Mouse (Mus musculus): ENCODE results near the gene Htr1b. TPM values are rescaled to one million over a fixed set of nuclear protein-coding genes. Genes with fewer than 3 reads are reported as not detected.

The Htr1b gene
- total RNA-seq (2021): 10 to 100 TPM in 1 of 2 experiments, 1 to 10 TPM in 1; 9.9 to 12.6 TPM

DNA sequence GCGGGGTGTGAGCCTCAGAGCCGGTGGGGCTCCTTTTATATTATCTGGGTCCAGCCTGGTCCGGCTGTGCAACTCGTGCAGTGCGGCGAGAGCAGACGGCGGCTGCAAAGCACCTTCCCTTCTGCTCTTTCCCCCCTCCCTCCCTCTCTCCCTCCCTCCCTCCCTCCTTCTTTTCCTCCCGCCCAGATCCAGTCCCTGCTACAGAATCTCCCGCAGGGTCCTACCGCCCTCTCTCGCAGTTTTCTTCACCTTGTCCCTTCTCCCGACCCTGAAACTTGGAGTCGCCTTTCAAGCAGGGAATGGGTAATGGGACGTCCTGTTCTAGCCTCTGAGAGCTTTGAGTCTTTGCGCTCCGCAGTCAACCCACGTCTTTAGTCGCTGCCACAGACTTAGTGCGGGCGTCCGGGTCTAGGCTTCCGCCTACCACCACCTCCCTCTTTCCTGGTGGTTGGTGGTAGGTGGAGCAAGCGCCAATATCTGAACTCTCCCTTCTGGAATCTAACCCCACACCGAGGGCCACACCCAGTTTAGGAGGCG lies at the start of gene Htr1b:
TSS of gene Htr1b (minus strand) at position 392 of the 537 bp plus-strand sequence.
- peak in 1 of 2 experiments; percentile 24 for DNase-seq (ENCODE audit: extremely low spot score in 1 of 2, low spot score in 1 of 2)

DNA sequence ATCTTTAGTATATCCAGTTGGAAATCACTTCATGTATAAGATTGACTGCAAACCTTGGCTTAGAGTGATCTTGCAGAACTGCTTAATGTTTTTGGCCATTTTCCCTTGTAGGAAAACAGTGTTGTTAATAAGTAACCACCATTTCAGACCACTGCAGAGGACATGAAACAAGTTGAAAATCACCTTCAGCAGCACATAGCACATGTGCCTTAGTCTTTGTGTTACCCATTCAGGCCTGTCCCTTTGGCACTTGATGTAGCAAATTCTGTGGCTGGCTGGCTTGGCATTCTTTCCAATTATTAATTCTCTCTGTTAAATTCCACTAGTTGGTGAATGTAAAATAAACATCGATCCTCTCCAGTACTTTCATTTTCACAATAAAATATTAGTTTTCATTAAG lies 43.1 kb upstream of the Htr1b start:
- no peak for DNase-seq (ENCODE audit: extremely low spot score in 1 of 2, low spot score in 1 of 2)

DNA sequence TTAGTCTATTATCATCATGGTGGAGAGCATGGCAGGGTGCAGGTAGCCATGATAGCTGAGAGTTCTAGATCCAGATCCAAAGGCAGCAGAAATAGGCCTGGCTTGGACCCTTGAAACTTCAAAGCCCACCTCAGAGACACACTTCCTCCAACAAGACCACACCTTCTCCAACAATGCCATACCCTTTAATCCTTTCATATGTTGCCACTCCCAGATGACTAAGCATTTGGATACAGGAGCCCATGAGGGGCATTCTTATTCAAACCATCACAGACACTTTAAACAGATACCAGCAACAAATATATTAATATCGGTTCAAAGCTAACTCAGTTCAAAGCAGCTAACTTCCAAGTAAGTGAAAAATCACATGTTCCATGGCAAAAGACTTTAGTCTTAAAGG lies 3.9 kb upstream of the Htr1b start:
- no peak for DNase-seq (ENCODE audit: extremely low spot score in 1 of 2, low spot score in 1 of 2)

DNA sequence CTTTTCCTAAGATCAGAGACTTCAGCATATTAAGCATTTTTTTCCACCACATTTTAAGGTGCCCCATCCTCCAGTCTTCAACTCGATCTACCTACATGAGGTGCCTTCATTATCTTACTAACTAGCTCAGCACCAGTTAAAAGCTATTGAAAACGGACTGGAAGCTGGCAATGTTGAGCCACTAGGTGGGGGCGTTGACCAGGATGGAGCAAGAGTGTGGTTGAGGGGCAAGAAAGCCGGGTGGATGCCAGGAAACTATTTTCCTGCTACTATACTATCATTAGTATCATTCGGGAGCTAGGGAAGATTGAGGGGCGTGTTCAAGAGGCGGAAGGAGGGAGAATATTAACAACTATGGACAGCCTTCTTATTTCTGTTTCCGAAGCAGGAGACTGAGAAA lies 1.5 kb upstream of the Htr1b start:
- peak in 1 of 2 experiments; percentile 21 for DNase-seq (ENCODE audit: extremely low spot score in 1 of 2, low spot score in 1 of 2)

DNA sequence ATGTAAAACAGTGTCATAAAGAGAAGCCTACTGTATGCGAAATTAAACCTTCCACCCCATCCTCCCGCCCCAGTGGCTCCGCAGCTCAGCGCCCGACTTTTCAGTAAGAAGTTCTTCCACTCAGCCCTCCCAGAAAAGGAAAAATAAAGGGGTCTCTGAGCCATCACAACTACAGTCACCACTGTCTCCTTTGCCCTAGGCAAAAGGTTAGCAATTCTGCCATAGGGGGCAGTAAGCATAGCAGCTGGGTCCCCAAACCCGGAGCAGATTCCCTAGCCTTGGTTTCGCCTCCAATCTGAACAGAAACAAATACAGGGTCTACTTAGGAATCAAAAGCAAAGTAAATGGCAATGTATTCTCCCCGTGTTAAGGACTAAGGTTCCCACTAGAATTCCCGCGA lies 535 bp upstream of the Htr1b start:
- peak in 1 of 2 experiments; percentile 10 for DNase-seq (ENCODE audit: extremely low spot score in 1 of 2, low spot score in 1 of 2)

DNA sequence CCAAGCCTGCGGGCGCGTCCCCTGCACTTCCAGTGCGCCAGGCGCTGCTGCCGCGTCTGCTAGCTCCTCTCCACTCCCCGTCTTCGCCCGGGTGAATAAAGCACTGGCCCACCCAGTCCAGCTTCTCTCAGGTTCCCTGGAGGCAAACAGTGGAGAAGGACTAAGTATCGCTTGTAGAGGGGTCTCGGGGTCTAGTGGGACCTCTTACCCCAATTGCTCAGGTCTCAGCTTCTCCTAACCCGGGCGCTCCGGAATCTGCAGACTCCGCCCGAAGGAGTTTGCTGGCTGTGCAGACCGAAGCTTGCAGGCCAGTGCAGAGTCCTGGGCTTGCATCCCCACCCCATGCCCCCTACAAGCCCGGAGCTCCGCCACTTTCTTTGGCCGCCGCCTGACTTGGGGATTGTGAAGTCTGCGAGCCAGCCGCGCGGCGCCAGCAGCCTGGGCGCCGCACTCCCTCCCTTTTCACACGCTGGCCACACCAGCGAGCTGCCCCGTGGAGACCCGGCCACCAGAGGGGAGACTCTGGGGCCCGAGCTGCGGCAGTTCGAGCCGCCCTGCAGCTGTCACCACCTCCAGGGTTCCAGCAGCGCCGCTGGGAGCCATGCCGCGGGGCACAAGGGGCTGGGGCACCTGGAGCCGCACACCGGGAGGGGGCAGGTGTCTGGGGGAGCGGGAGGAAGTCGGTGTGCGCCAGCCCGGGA lies 742 bp downstream of the Htr1b start:
- DNase-seq (ENCODE audit: extremely low spot score in 1 of 2, low spot score in 1 of 2): peak; percentile 28 to 36

DNA sequence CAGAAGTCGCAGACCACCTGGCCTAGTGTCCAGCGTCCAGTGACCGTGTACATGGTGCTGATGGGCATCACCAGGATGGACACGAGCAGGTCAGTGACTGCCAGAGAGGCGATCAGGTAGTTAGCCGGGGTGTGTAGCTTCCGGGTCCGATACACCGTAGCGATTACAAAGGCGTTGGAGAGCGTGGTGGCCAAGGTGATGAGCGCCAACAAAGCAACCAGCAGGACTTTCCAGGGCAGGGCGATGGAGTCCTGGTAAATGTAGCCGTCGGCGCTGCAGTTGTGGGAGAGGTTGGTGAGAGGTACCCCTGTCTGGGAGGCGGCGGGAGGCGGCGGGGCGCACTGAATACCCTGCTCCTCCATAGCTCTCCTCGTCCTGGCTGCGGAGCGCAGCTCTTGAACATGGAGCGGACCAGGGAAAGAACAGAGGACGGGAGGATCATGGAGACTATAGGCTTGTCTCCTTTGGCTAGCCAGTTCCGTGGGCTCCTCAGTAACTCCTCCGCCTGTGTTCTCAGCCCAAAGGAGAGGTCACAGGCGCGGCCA lies 1.4 kb downstream of the Htr1b start:
- peak in 1 of 2 experiments; percentile 23 for DNase-seq (ENCODE audit: extremely low spot score in 1 of 2, low spot score in 1 of 2)

DNA sequence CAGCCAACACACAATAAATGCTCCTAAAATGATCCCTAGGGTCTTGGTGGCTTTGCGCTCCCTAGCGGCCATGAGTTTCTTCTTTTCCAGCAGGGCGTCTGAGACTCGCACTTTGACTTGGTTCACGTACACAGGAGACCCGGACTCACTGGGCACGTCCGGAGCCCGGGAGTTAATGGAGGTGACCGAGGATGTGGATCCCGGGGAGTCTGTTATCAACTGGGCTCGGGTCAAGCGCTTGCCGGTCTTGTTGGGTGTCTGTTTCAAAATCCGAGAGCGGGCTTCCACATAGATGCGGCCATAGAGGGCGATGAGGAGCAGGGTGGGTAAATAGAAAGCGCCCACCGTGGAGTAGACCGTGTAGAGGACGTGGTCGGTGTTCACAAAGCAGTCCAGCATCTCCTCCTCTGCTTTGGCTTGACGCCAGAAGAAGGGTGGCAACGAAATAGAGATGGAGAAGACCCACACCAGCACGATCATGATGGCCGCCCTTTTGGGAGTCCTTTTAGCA lies 2.0 kb downstream of the Htr1b start:
- peak; percentile 14 to 18 for DNase-seq (ENCODE audit: extremely low spot score in 1 of 2, low spot score in 1 of 2)

DNA sequence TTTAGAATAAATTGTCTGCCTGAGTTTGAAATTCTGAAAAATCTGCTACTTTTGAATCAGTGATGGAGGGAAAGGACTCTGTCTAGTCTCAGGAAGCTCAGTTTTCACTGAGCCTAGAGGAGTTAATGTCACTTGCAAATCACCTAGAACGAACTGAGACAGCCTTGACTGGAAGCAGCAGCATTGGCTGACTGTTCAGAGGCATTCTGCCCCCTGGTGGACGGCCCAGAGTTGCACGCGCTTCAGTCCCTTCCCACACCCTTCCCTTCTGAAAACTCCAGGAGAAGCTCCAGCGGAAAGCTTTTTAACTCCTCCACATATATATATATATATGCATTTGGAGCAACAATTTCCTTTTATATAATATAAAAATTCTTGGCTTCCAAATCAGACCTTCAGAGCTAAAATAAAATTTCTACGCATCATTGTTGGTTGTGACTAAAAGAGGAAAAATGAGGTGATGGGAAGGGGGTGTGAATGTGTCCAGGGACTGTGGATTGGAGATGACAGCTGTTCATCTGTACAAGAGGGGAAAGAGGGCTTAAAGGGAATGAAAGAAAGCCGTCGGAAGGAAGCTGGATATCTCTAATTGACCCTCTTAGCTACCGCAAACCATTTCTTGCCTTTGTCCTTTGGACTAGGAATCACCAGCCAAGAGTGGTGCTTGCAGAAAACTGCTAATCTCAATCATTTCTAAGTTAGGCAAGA lies 6.6 kb downstream of the Htr1b start:
- peak; percentile 75 to 90 for DNase-seq (ENCODE audit: extremely low spot score in 1 of 2, low spot score in 1 of 2)

DNA sequence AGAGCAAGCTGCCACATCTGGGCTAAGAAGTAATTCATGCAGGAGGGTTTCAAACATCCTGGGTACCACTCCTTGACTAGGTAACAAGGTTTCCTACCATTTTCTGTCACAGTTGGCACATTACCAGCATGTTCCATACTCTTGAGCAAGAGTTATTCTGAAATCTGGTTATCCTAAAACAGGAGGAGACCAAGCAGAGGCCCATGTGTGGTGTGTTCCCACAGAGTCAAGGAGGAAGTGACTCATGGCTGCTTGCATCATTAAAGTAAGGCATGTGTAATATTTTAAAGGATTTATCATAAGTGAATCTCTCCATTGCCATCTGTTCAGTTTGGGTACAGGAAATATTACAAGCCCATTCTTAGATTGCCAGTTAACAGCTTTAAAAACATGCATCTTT lies 7.7 kb downstream of the Htr1b start:
- no peak for DNase-seq (ENCODE audit: extremely low spot score in 1 of 2, low spot score in 1 of 2)

DNA sequence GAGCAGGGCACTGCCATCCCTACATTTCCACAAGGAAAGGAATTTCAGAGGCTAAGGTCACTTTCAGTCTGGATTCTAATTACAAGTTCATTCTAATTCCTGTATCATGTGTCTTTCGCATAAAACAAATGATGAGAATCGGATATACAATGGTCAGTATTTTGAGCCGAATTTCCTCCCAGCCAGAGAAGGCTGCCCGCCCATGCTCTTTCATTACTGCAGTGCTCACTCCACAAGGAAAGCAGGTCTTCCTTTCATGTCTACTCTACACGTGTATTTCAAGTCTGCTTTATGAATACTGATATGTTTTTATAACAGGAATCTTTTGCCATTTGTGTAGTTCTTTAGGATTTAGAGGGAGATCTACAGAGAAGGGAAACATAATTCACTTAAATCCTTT lies 10.8 kb downstream of the Htr1b start:
- DNase-seq (ENCODE audit: extremely low spot score in 1 of 2, low spot score in 1 of 2): no peak

DNA sequence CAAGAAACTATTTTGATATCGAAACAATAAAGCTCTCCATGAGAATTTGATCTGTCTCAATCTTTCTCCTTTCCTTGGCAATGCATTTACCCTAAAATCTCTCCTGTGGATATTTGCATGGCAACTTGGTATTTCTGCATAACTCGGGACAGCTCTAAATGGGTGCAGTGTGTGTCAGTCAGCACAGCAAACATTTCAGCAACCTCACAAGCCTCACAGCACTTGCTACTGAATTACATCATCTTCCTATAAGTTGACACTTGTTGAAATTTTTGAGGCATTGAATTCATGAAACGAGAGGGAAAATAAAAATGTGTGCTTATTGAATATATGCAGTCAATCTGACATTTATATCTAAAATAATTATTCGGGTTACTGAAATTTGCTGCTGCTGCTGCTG lies 22.6 kb downstream of the Htr1b start:
- no peak for DNase-seq (ENCODE audit: extremely low spot score in 1 of 2, low spot score in 1 of 2)

Other genes starting within 250 kb of the Htr1b start
- 1 to 10 TPM; 1.1 TPM for gene Mei4, start 229.8 kb upstream of the Htr1b start, total RNA-seq (2021)